Mouse (Mus musculus): ENCODE results near the gene Axl.
A peak's percentile ranks its signal among the peaks of the same experiment; 100 is the strongest.

DNA sequence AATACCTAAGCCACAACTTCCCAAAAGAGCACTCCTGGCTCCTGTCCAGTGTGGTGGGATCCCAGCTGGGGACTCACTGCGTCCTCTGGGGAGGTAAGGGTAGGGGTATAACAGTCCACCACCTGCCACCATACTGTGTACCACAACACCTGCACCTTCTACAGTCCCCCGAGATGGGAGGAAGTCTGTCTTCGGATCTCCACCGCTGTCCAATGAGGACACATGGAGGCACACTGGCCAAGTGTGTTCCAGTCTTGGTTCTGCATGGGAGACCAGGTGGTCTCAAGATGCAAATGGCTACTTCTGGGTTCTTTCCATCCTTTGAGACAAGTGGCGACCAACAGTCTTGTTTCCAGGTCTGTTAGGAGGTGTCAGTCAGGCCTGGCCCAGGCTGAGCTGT, 77.3 kb downstream of the Axl start:
- TF ChIP-seq MAX (IDR thresholded peaks at IDR 0.05; ENCODE audit: low read length) (0 out of 2 replicates have a peak, but pooled peaks have one; percentile 13), RAD21 (IDR thresholded peaks at IDR 0.05; ENCODE audit: low read depth, low read length) (no peak), CTCF (conservative IDR thresholded peaks at IDR 0.05 in 1 of 2, IDR thresholded peaks at IDR 0.05 in 1 of 2; ENCODE audit: low read depth in 2 of 2, low read length in 2 of 2) (no peak), TBP (conservative IDR thresholded peaks at IDR 0.05; ENCODE audit: low read depth, low read length) (no peak), EP300 (IDR thresholded peaks at IDR 0.05; ENCODE audit: low read length) (peak; percentile 48), ZMIZ1 (IDR thresholded peaks at IDR 0.05; ENCODE audit: low read depth, low read length) (no peak), MAFK (IDR thresholded peaks at IDR 0.05; ENCODE audit: insufficient replicate concordance, low read length) (no peak), PAX5 (IDR thresholded peaks at IDR 0.05; ENCODE audit: low read length) (no peak), MAZ (IDR thresholded peaks at IDR 0.05; ENCODE audit: low read depth, low read length) (no peak), IRF4 (IDR thresholded peaks at IDR 0.05; ENCODE audit: low read depth, low read length) (no peak), MEF2A (IDR thresholded peaks at IDR 0.05; ENCODE audit: borderline replicate concordance, low read depth, low read length) (no peak), TCF12 (IDR thresholded peaks at IDR 0.05; ENCODE audit: low read depth, low read length) (peak; percentile 46; the same call in 1 of the 2 replicates), E2F4 (IDR thresholded peaks at IDR 0.05; ENCODE audit: insufficient replicate concordance, low read depth, low read length) (no peak), POLR2A (IDR thresholded peaks at IDR 0.05; ENCODE audit: low read depth, low read length) (no peak; the same call in 1 of the 2 replicates)

All from CH12.LX (cell line).